Mouse (Mus musculus) MEL (cell line): ENCODE measurements around the gene Pitpnm3.

Experiments
- CTCF ChIP-seq, 3 experiments: IDR thresholded peaks in 2 of 3; conservative IDR thresholded peaks in 1 of 3; 2 replicates each; pipeline ENCODE4 v1.5.1; 2011 to 2012; ENCODE audit warnings: low read length in 3 of 3, low read depth in 2 of 3, mild to moderate bottlenecking in 2 of 3, improper control_type of control experiment in 1 of 3, inconsistent platforms in 1 of 3, mixed read lengths in 1 of 3, moderate library complexity in 1 of 3; ENCODE audit not compliant: control insufficient read depth in 1 of 3, insufficient read depth in 1 of 3, poor library complexity in 1 of 3, severe bottlenecking in 1 of 3
- POLR2A ChIP-seq, 2 experiments: IDR thresholded peaks; 2 replicates each; pipeline ENCODE4 v1.6.1; 2011 to 2012; ENCODE audit warnings: low read length in 2 of 2, mild to moderate bottlenecking in 2 of 2, control low read depth in 1 of 2, improper control_type of control experiment in 1 of 2, low read depth in 1 of 2, moderate library complexity in 1 of 2; ENCODE audit not compliant: control insufficient read depth in 1 of 2, insufficient read depth in 1 of 2, poor library complexity in 1 of 2

GRCm38 (mm10) chr11:72145182-72145876, 9.8 kb upstream of the Pitpnm3 start:
- peak; percentile 65 to 86 (median 70) for TF ChIP-seq CTCF (IDR thresholded peaks at IDR 0.05 in 2 of 3, conservative IDR thresholded peaks at IDR 0.05 in 1 of 3; ENCODE audit: control insufficient read depth in 1 of 3, insufficient read depth in 1 of 3, low read depth in 2 of 3, low read length in 3 of 3, poor library complexity in 1 of 3, severe bottlenecking in 1 of 3)
- no peak for TF ChIP-seq POLR2A (IDR thresholded peaks at IDR 0.05; ENCODE audit: control insufficient read depth in 1 of 2, insufficient read depth in 1 of 2, low read depth in 1 of 2, low read length in 2 of 2, poor library complexity in 1 of 2)
